Mouse (Mus musculus) MEL (cell line): ENCODE measurements around the gene Gm10229.

Source experiments
- CHD2 ChIP-seq: IDR thresholded peaks from 2 replicates; pipeline ENCODE4 v1.6.1; 2011; ENCODE audit warnings: low read length, improper control_type of control experiment
- CTCF ChIP-seq, 3 experiments: IDR thresholded peaks in 2 of 3; conservative IDR thresholded peaks in 1 of 3; 2 replicates each; pipeline ENCODE4 v1.5.1; 2011 to 2012; ENCODE audit warnings: low read length in 3 of 3, low read depth in 2 of 3, mild to moderate bottlenecking in 2 of 3, improper control_type of control experiment in 1 of 3, inconsistent platforms in 1 of 3, mixed read lengths in 1 of 3, moderate library complexity in 1 of 3; ENCODE audit not compliant: control insufficient read depth in 1 of 3, insufficient read depth in 1 of 3, poor library complexity in 1 of 3, severe bottlenecking in 1 of 3
- POLR2A ChIP-seq, 2 experiments: IDR thresholded peaks; 2 replicates each; pipeline ENCODE4 v1.6.1; 2011 to 2012; ENCODE audit warnings: low read length in 2 of 2, mild to moderate bottlenecking in 2 of 2, control low read depth in 1 of 2, improper control_type of control experiment in 1 of 2, low read depth in 1 of 2, moderate library complexity in 1 of 2; ENCODE audit not compliant: control insufficient read depth in 1 of 2, insufficient read depth in 1 of 2, poor library complexity in 1 of 2
- SIN3A ChIP-seq: IDR thresholded peaks from 2 replicates; pipeline ENCODE4 v1.6.1; 2012; ENCODE audit warnings: low read length, improper control_type of control experiment, inconsistent platforms
- TAL1 ChIP-seq: IDR thresholded peaks from 2 replicates; pipeline ENCODE4 v1.6.1; 2012; ENCODE audit warnings: mild to moderate bottlenecking, inconsistent platforms, low read length, moderate library complexity, mixed read lengths
- ZMIZ1 ChIP-seq: IDR thresholded peaks from 2 replicates; pipeline ENCODE4 v1.6.1; 2012; ENCODE audit warnings: low read depth, mild to moderate bottlenecking, inconsistent platforms, low read length, improper control_type of control experiment, moderate library complexity

- no peak for TF ChIP-seq CHD2
- no peak for TF ChIP-seq TAL1
- TF ChIP-seq CTCF (IDR thresholded peaks at IDR 0.05 in 2 of 3, conservative IDR thresholded peaks at IDR 0.05 in 1 of 3; ENCODE audit: control insufficient read depth in 1 of 3, insufficient read depth in 1 of 3, low read depth in 2 of 3, low read length in 3 of 3, poor library complexity in 1 of 3, severe bottlenecking in 1 of 3): no peak
- no peak for TF ChIP-seq ZMIZ1
- TF ChIP-seq SIN3A: no peak
- TF ChIP-seq POLR2A (IDR thresholded peaks at IDR 0.05; ENCODE audit: control insufficient read depth in 1 of 2, insufficient read depth in 1 of 2, low read depth in 1 of 2, low read length in 2 of 2, poor library complexity in 1 of 2): no peak
Observed at GRCm38 (mm10) chr16:89013973-89014372, 1.1 kb upstream of the Gm10229 start.
